Mouse (Mus musculus) spleen, adult 12 weeks (tissue): Measurements from ENCODE around the gene Sptlc2.

ENCODE experiments used
- DNase-seq: peaks from one replicate; pipeline ENCODE4 v3.0.0; 2022; ENCODE audit warnings: low spot score

Gene Sptlc2

DNA sequence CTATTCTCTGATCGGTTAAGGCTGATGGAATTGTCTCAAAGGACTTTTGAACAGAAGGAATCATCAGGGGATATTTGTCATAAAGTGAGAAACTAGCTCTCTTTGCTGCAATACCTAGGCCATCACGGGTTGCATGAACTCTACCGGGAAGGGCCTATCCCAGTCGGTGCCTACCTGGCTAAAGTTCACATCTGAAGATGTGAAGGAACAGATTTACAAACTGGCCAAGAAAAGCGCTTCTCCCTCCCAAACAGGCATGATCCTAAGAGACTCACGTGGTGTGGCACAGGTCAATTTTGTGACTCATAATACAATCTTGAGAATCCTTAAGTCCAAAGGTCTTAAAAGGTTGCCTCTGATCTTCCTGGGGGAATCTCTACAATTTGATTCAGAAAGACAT is 6.2 kb upstream of the Sptlc2 start:
- no peak for DNase-seq

DNA sequence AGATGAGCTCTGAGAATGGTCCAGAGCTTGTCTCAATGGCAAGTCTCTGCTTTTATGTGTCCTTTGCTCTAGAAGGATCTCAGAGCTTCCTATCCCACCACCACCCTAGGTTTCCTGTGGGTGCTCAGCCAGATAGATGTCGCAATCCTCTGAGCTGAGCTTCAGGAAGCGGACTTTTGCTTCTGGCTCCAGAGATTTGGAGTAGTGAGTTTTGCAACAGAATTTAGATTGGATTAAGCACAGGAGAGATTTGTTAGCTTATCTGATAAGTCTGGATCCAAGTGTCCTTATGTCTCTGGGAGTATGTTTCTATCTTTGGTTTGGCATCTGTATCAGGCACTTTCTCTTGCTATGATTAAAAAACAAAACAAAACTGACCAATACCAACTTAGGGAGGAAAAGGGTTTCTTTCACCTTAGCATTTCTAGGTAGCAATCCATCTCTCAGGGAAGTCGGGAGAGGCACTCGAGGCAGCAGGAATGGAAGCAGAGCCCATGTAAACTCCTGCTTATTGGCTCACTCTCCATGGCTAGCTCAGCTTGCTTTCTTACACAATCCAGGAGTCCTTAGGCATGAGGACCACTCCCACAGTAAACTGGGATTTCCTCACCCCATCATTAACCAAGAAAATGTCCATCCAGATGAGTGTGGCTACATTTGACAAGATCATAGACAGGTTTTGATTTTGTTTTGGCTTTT is 5.4 kb upstream of the Sptlc2 start:
- no peak for DNase-seq

DNA sequence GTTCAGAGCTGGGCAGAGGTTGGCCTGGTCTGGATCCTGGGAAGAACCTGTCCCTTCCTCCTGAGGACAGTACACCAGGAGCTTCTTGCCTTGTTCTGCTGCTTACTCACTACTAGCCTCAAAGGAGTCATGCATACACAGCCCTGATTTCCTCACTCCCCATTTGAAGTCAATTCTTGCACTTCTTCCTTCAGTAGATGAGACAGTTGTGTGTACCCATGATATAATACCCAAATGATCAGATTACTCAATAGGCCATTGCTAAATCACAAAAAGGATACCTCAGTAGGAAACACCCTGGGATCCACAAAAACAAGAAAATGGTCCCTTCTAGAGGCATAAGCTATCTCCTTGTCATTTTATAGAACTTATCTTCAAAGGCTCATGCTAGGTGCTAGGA is 3.2 kb upstream of the Sptlc2 start:
- DNase-seq: no peak

DNA sequence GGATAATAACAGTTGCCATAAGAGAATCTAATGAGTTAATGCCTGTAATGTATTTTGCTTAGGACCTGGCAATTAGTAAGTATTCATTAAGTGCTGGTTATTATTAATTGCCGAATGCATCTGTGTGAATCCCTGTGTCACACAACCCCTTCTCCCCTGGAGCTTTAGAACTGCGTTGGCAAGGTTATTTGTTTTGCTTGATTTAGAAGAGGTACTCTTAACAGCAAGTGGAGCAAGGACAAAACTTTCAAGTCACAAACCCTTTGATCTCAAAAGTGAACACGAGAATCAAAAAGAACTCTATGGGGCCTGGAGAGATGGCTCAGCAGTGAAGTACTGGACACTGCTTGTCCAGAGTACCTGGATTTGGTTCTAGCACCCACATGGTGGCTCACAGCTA is 1.1 kb upstream of the Sptlc2 start:
- no peak for DNase-seq

- peak; percentile 7 for DNase-seq
Measured at GRCm38 (mm10) chr12:87387171-87388121, 709 bp downstream of the Sptlc2 start.

GRCm38 (mm10) chr12:87385051-87385450 is 3.1 kb downstream of the Sptlc2 start:
- no peak for DNase-seq

DNA sequence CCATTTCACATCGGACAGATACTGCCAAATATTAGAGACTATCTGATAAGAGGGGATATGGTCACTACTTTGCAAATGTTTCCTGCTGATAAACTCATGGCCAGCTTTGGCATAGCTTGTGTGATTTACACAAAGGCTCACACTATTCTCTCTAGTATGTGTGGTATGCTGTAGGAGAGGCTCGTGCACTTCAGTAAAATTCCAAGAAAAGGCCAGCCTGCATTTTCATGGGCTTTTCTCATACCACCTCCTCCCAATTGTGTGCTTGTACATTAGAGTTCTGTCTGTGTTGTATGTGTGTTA is 6.8 kb downstream of the Sptlc2 start:
- DNase-seq: no peak

DNA sequence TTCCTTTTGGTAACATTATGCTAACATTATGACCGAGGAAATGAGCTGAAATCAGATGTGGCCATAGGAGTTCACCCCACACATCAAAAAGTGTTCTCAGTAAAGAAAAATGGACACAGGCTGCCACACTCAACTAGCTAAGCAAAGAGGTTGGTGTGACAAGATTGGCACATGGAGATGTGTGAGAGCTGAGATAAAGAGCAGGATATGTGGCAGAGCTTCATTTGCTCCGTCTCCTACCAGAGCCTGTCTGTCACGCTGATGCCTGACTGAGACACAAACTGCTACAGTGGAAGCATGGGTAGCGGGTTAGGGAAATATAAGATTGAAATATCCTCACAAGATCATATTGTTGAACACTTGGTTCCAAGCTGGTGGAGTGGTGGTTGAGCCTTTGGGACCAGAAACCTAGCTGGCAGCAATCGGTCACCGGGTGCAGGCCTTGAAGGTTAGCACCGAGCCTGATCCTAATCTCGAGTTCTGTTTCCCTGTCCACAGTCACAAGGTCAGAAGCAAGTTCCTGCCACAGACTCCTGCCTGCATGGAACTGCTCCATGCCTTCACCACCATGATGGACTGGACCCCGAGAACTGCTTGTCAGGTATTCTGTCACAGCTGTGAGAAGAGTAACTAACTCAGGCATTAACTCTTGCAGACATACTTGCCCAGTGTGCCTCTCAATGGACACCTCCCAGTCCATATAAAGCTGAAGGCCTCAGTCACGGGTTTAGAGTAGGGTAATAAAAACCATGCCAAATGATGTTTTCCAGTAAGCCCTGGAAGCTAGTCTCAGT is 7.4 kb downstream of the Sptlc2 start:
- no peak for DNase-seq

- DNase-seq: no peak
Measured at GRCm38 (mm10) chr12:87379496-87379895, 8.7 kb downstream of the Sptlc2 start.

GRCm38 (mm10) chr12:87374159-87374558 is 14.0 kb downstream of the Sptlc2 start:
- no peak for DNase-seq

DNA sequence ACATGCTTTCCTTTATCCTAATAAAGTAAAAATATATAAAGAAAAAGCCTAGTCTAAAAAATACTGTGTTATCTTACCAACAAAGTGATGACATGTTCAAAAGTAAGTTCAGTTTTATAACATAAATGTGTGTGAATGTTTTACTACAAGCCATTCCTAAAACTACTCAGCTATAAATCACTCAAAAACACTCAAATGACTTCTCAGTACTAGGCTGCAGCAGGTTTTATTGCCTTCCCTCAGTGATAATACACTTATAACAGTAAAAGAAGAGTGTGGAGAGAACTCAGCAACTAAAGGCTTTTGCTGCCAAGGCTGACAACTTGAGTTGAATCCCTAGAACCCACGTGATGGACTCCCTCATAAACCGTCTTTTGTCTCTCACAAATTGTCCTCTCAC is 18.8 kb downstream of the Sptlc2 start:
- DNase-seq: no peak

- no peak for DNase-seq
Measured at GRCm38 (mm10) chr12:87368092-87368491, 20.1 kb downstream of the Sptlc2 start.

DNA sequence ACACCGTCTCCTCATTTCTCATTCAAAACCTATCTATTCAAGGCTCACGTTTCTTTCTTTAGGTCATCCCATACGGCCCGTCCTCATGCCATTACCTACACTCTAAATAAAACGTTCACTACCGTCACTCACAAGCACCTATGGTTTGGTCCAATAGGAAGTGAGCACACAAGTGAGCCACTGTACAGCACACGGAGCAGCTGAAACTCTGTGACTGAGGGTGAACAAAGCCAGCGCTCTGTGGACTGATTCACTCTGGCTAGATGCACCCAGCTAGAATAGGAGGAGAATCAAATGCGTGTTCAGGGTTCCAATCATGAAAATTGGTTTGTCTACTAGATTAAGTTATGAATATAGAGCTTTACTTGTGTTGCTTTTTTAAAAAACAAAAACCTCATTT is 22.5 kb downstream of the Sptlc2 start:
- no peak for DNase-seq

- DNase-seq: no peak
Measured at GRCm38 (mm10) chr12:87362111-87362510, 26.0 kb downstream of the Sptlc2 start.

DNA sequence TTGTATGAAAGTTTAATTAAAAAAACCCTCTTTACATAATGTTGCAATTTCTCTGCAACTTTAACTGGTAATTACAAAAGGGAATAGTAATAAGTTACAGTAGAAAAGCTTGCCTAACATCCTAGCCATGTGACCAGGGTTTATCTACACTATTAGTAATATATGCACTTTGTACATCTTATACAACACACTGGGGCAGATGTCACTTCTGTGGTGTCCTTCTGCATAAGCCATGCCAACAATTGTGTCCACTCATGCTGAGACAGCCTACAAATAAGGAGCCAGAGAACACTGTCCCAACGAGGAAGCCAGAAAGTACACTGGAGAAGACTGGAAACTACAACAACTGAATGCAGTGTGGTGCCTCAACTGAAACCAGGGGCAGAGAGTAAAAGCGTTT is 40.1 kb downstream of the Sptlc2 start:
- DNase-seq: no peak

- no peak for DNase-seq
Measured at GRCm38 (mm10) chr12:87347511-87347910, 40.6 kb downstream of the Sptlc2 start.

- no peak for DNase-seq
Measured at GRCm38 (mm10) chr12:87343084-87343605, 45.0 kb downstream of the Sptlc2 start.

GRCm38 (mm10) chr12:87338082-87338481 is 50.1 kb downstream of the Sptlc2 start:
- DNase-seq: no peak

DNA sequence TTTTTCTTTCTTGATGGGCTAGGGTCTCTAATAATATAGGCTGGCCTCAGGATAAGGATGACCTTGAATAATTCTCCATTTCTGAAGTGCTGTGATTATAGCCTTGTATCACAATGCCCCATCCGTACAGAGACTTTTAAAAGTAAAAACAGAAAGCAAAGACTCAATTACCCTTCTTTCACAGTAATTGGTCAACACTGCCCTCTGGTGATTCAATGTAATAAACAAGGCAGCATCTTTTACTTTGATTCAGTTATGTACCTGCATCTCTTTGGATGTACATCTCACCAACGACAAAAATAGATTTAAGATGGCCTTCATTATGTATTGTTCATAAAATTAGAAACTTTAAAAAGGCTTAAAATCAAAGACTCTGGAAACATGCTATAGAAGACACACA is 53.3 kb downstream of the Sptlc2 start:
- no peak for DNase-seq

DNA sequence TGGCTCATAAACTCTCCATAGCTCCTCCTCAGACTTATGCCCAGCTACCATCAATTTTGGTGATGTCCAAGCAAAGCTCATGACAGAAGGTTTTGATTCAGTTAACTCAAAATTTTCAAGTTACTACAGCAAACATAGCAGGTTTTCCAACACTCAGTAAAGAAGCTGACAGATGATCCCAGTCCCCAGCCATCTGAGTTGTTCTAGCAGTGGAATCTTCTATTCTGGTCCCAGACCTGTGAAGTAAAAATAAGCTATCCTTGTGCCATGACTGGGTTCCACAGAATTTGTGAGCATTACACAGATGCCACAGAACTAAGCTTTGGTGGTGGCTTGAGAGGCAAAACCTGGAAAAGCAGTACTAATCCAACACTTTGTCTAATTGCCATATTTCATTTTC is 54.4 kb downstream of the Sptlc2 start:
- no peak for DNase-seq

DNA sequence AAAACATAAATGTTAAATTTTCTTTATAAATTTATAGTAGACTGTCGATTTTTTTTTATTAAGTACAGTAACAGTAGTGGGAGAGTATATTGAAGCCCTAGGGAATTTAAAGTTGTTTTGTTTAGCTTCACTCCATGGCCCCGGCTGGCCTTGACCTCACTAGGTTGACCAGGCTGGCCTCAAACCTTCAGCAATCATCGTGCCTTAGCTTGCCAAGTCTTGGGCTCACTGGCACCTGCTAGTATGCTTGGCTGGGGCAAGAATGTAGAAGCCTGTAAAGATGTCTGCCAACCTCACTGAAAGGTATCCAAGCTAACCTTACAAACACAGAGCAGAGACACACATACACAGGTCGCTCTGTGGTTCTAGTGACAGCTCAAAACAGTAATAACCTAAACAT is 55.6 kb downstream of the Sptlc2 start:
- no peak for DNase-seq

GRCm38 (mm10) chr12:87331908-87332307 is 56.2 kb downstream of the Sptlc2 start:
- DNase-seq: no peak

GRCm38 (mm10) chr12:87331053-87331456 is 57.1 kb downstream of the Sptlc2 start:
- no peak for DNase-seq
